Mouse (Mus musculus): Measurements from ENCODE around the gene Ndufc2.
A peak's percentile ranks its signal among the peaks of the same experiment; 100 is the strongest.

Gene Ndufc2

GRCm38 (mm10) chr7:97399960-97400715 lies at the start of gene Ndufc2:
Gene Ndufc2 (plus strand): TSS chr7:97400003.
- peak; percentile 66 for DNase-seq (ENCODE audit: low spot score)

- no peak for DNase-seq (ENCODE audit: low spot score)
Observed at GRCm38 (mm10) chr7:97350891-97351290, 48.9 kb upstream of the Ndufc2 start.

- DNase-seq (ENCODE audit: low spot score) = no peak
Observed at GRCm38 (mm10) chr7:97351792-97352513, 47.9 kb upstream of the Ndufc2 start.

- DNase-seq (ENCODE audit: low spot score) = no peak
Observed at GRCm38 (mm10) chr7:97353356-97353755, 46.4 kb upstream of the Ndufc2 start.

- DNase-seq (ENCODE audit: low spot score) = no peak
Observed at GRCm38 (mm10) chr7:97355068-97355841, 44.5 kb upstream of the Ndufc2 start.

GRCm38 (mm10) chr7:97356253-97356652 lies 43.5 kb upstream of the Ndufc2 start:
- no peak for DNase-seq (ENCODE audit: low spot score)

GRCm38 (mm10) chr7:97356875-97357276 lies 42.9 kb upstream of the Ndufc2 start:
- DNase-seq (ENCODE audit: low spot score) = peak; percentile 34

- DNase-seq (ENCODE audit: low spot score) = no peak
Observed at GRCm38 (mm10) chr7:97357840-97358239, 42.0 kb upstream of the Ndufc2 start.

- no peak for DNase-seq (ENCODE audit: low spot score)
Observed at GRCm38 (mm10) chr7:97358347-97358746, 41.5 kb upstream of the Ndufc2 start.

GRCm38 (mm10) chr7:97360166-97360565 lies 39.6 kb upstream of the Ndufc2 start:
- no peak for DNase-seq (ENCODE audit: low spot score)

GRCm38 (mm10) chr7:97360955-97361354 lies 38.8 kb upstream of the Ndufc2 start:
- DNase-seq (ENCODE audit: low spot score) = no peak

- DNase-seq (ENCODE audit: low spot score) = no peak
Observed at GRCm38 (mm10) chr7:97361467-97361866, 38.3 kb upstream of the Ndufc2 start.

GRCm38 (mm10) chr7:97365887-97366286 lies 33.9 kb upstream of the Ndufc2 start:
- DNase-seq (ENCODE audit: low spot score) = no peak

GRCm38 (mm10) chr7:97375101-97375500 lies 24.7 kb upstream of the Ndufc2 start:
- DNase-seq (ENCODE audit: low spot score) = no peak

GRCm38 (mm10) chr7:97375906-97376305 lies 23.9 kb upstream of the Ndufc2 start:
- DNase-seq (ENCODE audit: low spot score) = no peak

- no peak for DNase-seq (ENCODE audit: low spot score)
Observed at GRCm38 (mm10) chr7:97379304-97379703, 20.5 kb upstream of the Ndufc2 start.

- DNase-seq (ENCODE audit: low spot score) = no peak
Observed at GRCm38 (mm10) chr7:97380500-97381123, 19.2 kb upstream of the Ndufc2 start.

GRCm38 (mm10) chr7:97382661-97383060 lies 17.1 kb upstream of the Ndufc2 start:
- no peak for DNase-seq (ENCODE audit: low spot score)

- no peak for DNase-seq (ENCODE audit: low spot score)
Observed at GRCm38 (mm10) chr7:97383496-97384132, 16.2 kb upstream of the Ndufc2 start.

GRCm38 (mm10) chr7:97386106-97386805 lies 13.5 kb upstream of the Ndufc2 start:
- no peak for DNase-seq (ENCODE audit: low spot score)

- no peak for DNase-seq (ENCODE audit: low spot score)
Observed at GRCm38 (mm10) chr7:97386806-97387370, 12.9 kb upstream of the Ndufc2 start.
